Mouse (Mus musculus) adrenal gland (tissue): Measurements from ENCODE around the gene Lama5.

ENCODE experiments used
- intact Hi-C: fragments of 180-260 bp; cut with DNase I; formaldehyde crosslinking; loops from one replicate; pipeline ENCODE4 v1.15.1; 2025
- long read RNA-seq, 2 experiments: library from polyadenylated mRNA; unstranded; transcript quantifications; one replicate each; pipeline ENCODE4 v2.0.0; 2020; ENCODE audit warnings: borderline replicate concordance in 1 of 2; ENCODE audit not compliant: insufficient replicate concordance in 1 of 2

The Lama5 gene
- long read RNA-seq, experiment 1, partial matches to known transcripts: 0 of 1 reads
- long read RNA-seq, experiment 1, other reads (novel, unspliced or antisense): 1 of 1 reads
- long read RNA-seq, experiment 2, partial matches to known transcripts: 6 of 8 reads
- long read RNA-seq, experiment 2, other reads (novel, unspliced or antisense): 2 of 8 reads

GRCm38 (mm10) chr2:180225762-180226378 lies at the start of gene Lama5:
Lama5 (minus strand) TSS chr2:180225859.
- intact Hi-C loops: no loop called here

GRCm38 (mm10) chr2:180274523-180274922 lies 48.9 kb upstream of the Lama5 start:
- intact Hi-C loops: no loop called here

DNA sequence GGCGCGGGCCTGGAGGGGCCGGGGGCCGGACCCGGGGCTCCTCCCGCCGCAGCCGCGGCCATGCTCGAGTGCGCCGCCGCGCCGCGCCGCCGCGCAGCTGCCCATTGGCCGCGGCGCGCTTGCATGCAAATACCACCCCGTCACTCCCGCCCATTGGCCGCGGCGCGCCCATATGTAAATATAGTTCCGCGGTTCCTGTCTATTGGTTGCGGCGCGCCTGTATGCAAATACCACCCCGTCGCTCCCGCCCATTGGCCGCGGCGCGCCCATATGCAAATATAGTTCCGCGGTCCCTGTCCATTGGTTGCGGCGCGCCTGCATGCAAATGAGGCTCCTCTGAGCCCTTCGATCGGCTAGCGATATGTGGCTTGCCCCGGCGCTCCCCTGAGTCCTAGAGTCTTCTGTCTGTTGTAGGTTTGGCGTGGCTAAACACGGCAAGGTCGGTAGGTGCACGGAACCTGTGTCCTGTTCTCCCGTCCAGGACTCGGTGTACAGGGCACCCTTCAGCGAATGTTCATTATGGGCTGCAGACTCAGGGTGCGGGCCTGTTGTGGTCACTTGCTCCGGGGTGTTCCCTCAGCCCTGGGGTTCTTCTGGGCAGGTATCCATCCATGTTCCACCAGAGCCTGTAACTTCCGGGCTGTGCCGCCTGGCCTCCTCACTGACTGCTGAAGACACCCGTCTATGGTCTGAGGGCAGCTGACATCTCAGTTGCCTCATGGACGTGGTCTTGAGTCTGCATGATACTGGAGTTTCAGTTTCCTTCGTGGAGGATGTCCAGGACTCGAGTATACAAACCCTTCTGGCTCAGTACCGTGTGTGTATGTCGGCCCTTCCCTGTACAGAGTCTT lies 48.0 kb upstream of the Lama5 start, which contains the start of gene Cables2:
Gene Cables2 (minus strand): TSS at position 103 of the 851 bp plus-strand sequence.
- intact Hi-C loops: no loop called here

DNA sequence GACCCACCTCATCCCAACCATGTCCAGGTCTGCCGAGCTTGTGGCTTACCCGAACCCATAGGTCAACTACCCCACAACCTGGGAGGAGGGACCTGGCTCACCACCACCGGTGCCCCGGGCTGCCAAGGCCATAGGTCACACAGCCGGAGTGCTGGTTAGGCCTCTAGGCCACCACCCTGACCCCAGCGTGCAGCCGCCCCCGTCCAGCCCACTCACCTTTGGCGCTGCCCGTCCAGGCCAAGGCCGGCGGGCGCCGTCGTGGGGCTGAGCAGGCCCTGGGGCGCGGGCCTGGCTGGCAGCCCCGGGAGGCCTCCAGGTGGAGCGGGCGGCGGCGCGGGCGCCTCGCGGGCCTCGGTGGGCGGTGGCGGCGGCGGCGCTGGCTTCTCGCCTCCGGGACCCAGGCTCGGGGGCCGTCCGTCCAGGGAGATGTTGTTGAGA lies 47.2 kb upstream of the Lama5 start:
- intact Hi-C loops: no loop called here

DNA sequence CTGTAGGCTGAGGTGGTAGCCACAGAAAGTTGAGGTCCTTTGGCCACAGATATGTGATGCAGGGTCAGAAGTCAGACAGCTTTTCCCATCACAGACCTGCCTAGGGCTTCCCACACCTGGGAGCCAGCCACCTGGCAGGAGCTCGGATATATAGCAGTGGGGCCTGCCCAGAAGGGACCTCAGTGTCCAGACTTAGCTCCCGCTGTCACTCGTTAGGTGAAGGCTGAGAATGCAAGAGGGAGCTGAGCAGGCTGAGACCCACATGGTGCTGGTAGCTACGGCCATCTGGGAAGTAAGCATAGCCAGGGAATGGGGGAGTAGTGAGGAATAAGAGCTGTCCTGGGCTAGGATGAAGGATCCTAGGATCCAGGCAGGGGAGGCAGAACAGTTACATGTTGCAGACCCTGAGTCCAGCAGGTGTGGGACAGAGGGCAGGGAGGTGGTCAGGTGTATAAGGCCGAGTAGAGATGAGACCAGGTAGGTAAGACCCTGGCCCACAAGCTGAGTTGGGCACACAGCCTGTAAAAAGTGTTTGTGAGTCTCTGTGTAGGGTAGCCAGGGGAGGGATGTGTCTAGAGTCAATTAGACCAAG lies 46.2 kb upstream of the Lama5 start:
- intact Hi-C loops: no loop called here

DNA sequence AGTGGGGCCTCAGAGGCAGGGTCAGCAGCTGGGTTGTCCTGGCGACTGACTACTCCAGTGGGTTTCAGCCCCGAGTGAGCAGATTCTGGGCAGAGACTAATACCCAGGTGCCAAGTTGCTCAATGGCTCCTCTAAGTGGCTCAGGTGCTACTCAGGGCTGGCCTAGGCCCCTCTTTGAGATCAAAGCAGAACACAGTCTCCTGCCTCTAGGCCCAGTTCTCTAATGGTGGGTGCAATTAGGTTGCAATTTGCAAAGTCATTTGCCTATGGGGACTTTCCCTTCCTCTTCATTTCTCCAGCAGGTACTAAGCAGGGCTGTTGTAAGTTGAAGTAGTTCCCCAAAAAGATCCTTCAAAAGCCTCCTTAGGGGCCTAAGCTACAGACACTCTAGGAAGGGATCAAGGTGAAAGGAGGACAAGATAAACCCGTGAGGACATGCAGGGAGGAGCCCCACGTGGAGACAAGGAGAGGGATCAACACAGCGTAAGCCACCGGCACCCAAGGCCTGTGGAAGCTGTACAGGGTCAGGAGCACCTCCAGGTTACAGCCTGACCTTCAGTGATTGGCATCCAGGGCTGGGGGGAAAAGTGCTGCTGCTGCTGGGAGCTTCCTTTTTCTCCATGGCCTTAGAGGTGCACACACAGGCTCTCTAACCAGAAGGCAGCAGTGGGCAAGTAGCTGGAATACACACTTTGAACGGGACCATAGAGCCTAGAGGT lies 45.0 kb upstream of the Lama5 start:
- intact Hi-C loops: no loop called here

- intact Hi-C loops: no loop called here
These were observed 43.7 kb upstream of the Lama5 start for GRCm38 (mm10) chr2:180269329-180269728.

- intact Hi-C loops: no loop called here
These were observed 42.3 kb upstream of the Lama5 start for GRCm38 (mm10) chr2:180267955-180268354.

- intact Hi-C loops: no loop called here
These were observed 37.2 kb upstream of the Lama5 start for GRCm38 (mm10) chr2:180262891-180263290.

DNA sequence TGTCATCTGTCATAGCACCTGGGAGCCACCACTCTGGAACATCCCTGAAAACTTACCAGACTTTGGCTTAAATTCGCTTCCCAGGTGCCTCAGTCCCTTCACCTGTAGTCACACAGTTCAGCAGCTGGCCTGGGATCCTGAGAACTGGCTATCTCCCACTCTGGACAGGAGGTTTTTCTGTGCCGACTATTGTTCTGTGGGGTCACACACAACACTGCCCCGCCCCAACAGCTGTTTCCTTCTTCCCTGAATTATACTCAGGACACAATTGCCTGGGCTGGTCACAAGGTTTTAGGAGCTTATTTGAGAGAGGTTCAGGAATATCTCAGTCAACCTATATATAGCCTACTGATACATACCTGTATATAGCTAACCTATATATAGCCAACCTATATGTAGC lies 36.8 kb upstream of the Lama5 start:
- intact Hi-C loops: no loop called here

GRCm38 (mm10) chr2:180261901-180262300 lies 36.2 kb upstream of the Lama5 start:
- intact Hi-C loops: no loop called here

DNA sequence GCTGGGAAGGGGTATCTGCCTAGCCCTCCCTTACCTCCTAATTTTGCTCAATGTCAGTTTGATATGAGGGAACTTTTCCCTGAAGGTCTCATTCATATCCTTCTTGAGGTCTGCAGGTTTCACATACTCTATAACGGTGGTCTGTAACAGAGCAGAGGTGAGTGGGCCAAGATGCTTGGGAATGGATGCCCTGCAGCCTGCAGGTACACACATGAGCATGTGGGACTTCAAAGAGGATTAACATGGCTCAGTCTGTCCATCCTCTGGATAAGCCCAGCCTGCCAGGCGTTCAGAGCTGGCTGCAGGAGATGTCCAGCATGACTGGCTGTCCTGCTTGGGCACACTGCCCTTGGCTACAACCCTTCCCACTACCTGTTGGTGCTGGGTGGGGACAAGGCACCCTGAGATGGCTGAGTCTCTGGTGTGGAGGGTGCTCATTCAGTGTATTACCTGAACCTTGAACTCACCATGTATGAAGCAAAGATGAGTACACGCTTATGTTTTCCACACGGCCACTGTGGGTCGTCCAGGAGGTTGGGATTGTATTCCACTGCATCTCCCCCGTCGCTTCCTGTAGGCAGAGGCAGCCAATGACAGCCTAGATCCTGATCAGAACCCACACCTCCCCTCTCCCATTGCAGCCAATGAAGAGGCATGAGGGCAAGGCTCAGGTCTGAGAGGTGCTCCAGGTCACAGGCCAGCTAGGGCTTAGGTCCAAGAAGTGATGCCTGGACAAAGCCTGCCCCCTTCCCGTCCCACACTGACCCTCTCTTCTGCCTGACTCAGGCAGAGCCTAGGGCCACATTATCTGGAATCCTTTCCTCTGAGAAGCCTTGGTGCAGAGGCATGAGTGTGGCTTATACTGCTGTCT lies 35.2 kb upstream of the Lama5 start:
- intact Hi-C loops: no loop called here

- intact Hi-C loops: loop anchor here (10.0 kb wide), 1 partner anchor 335 kb away; no protein-coding TSS in a partner anchor
These were observed 34.4 kb upstream of the Lama5 start for GRCm38 (mm10) chr2:180259826-180260609.

GRCm38 (mm10) chr2:180258951-180259484 lies 33.4 kb upstream of the Lama5 start:
- intact Hi-C loops: loop anchor here (10.0 kb wide), 1 partner anchor 334 kb away; no protein-coding TSS in a partner anchor

DNA sequence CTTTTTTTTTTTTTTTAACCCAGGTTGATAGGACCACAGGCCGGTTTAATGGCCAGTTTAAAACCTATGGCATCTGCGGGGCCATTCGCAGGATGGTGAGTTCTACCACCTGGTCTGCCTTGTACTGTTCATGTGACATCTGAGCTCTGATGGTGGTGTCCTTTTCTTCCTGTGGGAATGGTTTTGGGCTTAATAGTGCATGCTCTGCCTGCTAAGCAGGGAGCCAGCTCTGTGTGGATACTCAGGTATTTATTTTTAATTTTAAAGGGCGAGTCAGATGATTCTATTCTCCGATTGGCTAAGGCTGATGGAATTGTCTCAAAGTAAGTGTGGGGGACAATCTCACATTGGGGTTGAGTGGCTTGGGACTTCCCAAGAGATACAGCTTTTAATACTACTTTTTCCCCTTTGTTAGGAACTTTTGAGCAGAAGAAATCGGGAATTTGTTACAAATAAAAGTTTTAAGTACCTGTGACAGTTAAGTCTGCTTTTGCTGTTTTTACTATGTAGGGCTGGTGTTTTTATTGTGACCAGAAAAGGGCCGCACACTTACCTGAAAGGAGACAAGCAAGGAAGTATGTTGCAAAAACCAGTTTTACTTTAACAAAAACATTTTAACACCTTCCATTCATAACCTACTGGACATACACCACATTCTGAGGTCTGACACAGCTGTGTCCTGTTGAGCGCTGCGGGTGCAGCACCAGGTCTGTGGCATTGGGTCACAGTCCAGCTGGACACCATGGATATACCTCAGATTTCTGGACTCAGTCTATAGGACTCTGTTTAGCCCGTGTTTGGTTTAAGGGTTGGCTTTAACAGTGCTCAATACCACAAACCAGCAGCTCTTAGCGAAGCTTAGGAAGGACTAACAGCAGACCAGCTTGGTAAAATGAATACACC lies 32.6 kb upstream of the Lama5 start:
- intact Hi-C loops: loop anchor here (10.0 kb wide), 1 partner anchor 333 kb away; no protein-coding TSS in a partner anchor

DNA sequence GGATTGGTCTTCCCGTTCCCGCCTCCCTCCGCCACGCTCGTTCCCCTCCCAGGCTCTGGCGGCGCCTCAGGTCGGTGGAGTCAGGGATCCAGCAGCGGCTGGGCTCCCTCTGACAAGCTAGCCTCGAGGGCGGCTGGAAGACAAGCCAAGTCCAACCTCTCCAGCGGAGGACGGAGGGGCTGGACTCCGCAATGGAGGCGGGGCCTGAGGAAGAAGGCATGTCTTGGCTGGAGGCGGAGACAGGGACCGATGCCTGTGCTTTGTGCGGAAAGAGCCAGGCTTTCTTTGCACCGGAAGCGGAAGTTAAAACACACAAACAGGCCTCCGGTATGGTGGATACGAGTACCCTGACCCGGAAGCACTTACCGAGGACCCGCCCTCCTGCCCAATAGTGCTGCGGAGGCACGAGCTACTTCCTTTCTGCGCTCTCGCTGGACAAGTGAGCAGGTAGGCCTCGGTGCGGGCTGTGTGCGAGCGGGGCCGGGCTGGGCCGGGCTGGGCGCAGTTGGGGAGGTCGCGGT lies 31.4 kb upstream of the Lama5 start, which contains the start of gene Rps21:
Gene Rps21 (plus strand): TSS at position 377 of the 521 bp plus-strand sequence.
- intact Hi-C loops: loop anchor here (10.0 kb wide), 1 partner anchor 332 kb away; no protein-coding TSS in a partner anchor

- intact Hi-C loops: loop anchor here (10.0 kb wide), 1 partner anchor 332 kb away; no protein-coding TSS in a partner anchor
These were observed 30.8 kb upstream of the Lama5 start for GRCm38 (mm10) chr2:180256296-180257000.
